Mouse (Mus musculus) olfactory bulb, adult 2 months (tissue): ENCODE data around the gene Bicd2.

ENCODE experiments used
- CTCF ChIP-seq: fragments of 200-500 bp; IDR thresholded peaks from 2 replicates; pipeline ENCODE4 v1.5.1; 2012; ENCODE audit warnings: low read depth, mild to moderate bottlenecking, low read length, moderate library complexity; ENCODE audit not compliant: insufficient read depth
- POLR2A ChIP-seq: fragments of 200-500 bp; IDR thresholded peaks from 2 replicates; pipeline ENCODE4 v1.6.1; 2012; ENCODE audit warnings: mild to moderate bottlenecking, low read depth, low read length, moderate library complexity; ENCODE audit not compliant: insufficient read depth

DNA sequence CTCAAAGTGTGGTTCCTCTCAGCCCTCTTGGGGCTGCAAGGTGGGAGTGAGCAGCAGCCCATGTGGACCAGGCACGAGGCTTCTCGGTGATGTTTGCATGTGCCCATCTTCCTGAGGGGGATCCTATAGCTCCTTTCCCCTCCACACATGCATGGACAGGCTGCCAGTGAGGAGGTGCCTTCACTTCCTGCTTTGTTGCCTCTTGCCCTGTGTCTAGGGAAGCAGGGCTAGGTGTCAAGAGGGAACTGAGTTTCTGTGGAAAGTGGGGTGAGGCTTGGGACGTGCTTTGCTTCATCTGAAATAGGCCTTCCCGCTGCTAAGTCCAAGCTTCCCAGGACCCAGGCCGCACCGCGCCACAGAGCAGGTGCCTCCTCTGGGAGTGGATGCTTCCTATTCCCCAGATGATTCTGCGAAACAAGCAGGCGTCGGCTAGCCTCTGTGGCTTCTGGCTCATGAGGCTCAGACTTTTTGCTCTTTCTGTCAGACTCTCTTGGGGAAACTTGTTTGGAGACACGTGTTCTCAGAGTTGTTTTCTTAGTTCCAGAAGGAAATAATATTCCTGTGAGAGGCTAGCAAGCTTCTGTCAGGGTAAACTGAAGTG lies 14.2 kb downstream of the Bicd2 start:
- no peak for TF ChIP-seq CTCF
- no peak for TF ChIP-seq POLR2A
